Mouse (Mus musculus): ENCODE measurements around the gene Rnf114. TPM values are rescaled to one million over a fixed set of nuclear protein-coding genes. Genes with fewer than 3 reads are reported as not detected.

Gene Rnf114
- polyA plus RNA-seq, 1 experiment from 2014 or later = 111 TPM

DNA sequence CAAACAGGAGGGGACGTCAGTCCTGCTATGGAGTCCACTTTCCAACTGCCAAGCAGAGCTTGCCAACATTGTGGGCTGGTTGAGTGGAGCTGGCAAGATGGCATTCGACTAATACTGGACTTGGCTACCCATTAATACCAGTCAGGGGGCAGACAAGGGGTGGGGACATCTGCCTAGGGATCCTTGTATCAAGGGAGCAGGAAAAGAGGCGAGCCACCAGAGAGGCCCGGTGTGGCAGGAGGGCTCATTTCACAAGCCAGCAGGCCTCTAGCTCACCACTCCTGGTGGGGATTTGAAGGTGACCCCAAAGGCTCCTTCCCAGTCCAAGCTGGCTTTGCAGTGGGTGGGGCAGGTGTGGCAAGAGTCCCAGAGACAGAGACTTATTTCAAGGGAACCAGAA lies 9.8 kb upstream of the Rnf114 start:
- no peak for ATAC-seq (ENCODE audit: low read depth)
- peaks cover 24% of the 10 kb centered on the region for H3K36me3 ChIP-seq (ENCODE audit: control insufficient read depth, insufficient read depth, low read length)
- WGBS = 92% methylated on average over 4 of the region's 4 CpGs
- no peaks in the 10 kb centered on the region for H3K27me3 ChIP-seq (ENCODE audit: control insufficient read depth, insufficient read depth, low read length)
- no peak overlapping the region for H3K27ac ChIP-seq (ENCODE audit: low read depth, low read length)
- H3K4me1 ChIP-seq (ENCODE audit: control insufficient read depth, insufficient read depth, low read length) = no peaks in the 10 kb centered on the region
- no peak overlapping the region for H3K9ac ChIP-seq (replicated peaks; ENCODE audit: low read depth, low read length)
- no peak overlapping the region for H3K4me3 ChIP-seq (ENCODE audit: low read depth, low read length)
- no peak overlapping the region for H3K4me2 ChIP-seq (ENCODE audit: low read depth, low read length)
- no peaks in the 10 kb centered on the region for H3K9me3 ChIP-seq (ENCODE audit: control insufficient read depth, low read length)

GRCm38 (mm10) chr2:167483081-167483826 lies 9.2 kb upstream of the Rnf114 start:
- no peak overlapping the region for H3K9ac ChIP-seq (replicated peaks; ENCODE audit: low read depth, low read length)
- H3K27me3 ChIP-seq (ENCODE audit: control insufficient read depth, insufficient read depth, low read length) = no peaks in the 10 kb centered on the region
- H3K9me3 ChIP-seq (ENCODE audit: control insufficient read depth, low read length) = no peaks in the 10 kb centered on the region
- ATAC-seq (ENCODE audit: low read depth) = no peak
- no peak overlapping the region for H3K27ac ChIP-seq (ENCODE audit: low read depth, low read length)
- H3K4me3 ChIP-seq (ENCODE audit: low read depth, low read length) = no peak overlapping the region
- peaks cover 24% of the 10 kb centered on the region for H3K36me3 ChIP-seq (ENCODE audit: control insufficient read depth, insufficient read depth, low read length)
- no peaks in the 10 kb centered on the region for H3K4me1 ChIP-seq (ENCODE audit: control insufficient read depth, insufficient read depth, low read length)
- no peak overlapping the region for H3K4me2 ChIP-seq (ENCODE audit: low read depth, low read length)
- 92% methylated on average over 27 of the region's 27 CpGs for WGBS

DNA sequence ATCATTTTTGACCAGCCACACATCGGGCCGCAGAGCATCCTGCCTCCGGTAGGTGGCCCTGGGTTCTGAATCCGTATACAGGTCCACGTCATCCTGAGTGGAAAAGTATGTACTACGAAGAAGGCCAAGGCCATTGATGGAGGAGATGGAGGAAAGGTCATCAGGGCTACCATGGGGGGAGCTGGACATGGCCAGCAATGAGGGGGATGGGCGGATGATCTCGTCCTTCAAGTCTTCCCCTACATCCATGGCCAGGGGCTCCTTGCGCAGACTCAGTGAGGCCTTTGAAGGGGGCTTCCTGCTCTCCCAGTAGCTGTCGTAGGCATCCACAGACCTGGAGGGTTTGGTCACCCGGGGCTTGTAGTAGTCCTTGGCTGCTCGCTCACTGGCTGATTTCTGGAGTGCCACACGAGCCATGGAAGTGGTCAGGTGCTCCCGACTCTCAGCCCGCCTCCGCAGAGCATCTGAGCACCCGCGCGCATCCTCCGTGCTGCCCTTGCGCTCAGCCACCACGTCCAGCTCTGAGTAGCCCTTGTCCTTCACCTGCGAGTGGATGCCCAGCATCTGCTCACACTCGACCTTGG lies 8.5 kb upstream of the Rnf114 start:
- ATAC-seq (ENCODE audit: low read depth) = no peak

DNA sequence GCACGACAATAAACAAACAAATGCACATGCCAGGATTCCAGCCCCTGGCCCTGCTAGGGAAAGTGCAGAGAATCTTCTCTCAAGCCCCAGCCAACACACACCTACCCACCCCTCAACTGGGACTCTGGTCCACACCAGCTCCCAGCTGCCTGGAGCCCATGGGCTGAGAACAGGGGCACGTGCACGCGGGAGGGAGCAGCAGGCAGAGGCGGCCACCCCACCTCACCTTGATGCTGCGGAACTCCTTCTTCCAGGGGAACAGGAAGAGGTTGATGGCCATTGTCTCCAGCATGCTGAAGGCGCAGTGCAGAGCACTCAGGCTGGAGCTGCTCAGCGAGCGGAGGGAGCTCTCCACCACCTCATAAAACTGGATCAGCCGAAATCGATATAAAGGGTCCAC lies 7.5 kb upstream of the Rnf114 start:
- Histone ChIP-seq H3K36me3 (ENCODE audit: control insufficient read depth, insufficient read depth, low read length) (peaks cover 24% of the 10 kb centered on the region), H3K27me3 (ENCODE audit: control insufficient read depth, insufficient read depth, low read length) (no peaks in the 10 kb centered on the region), H3K9ac (replicated peaks; ENCODE audit: low read depth, low read length) (no peak overlapping the region), H3K27ac (ENCODE audit: low read depth, low read length) (no peak overlapping the region), H3K4me3 (ENCODE audit: low read depth, low read length) (no peak overlapping the region), H3K9me3 (ENCODE audit: control insufficient read depth, low read length) (no peaks in the 10 kb centered on the region), H3K4me1 (ENCODE audit: control insufficient read depth, insufficient read depth, low read length) (no peaks in the 10 kb centered on the region), H3K4me2 (ENCODE audit: low read depth, low read length) (no peak overlapping the region)
- no peak for ATAC-seq (ENCODE audit: low read depth)
- 91% methylated on average over 11 of the region's 11 CpGs for WGBS

More for the DNA sequence above, 8.5 kb upstream of the Rnf114 start:
- 94% methylated on average over 24 of the region's 24 CpGs for WGBS
- H3K4me3 ChIP-seq (ENCODE audit: low read depth, low read length) = no peak overlapping the region
- no peak overlapping the region for H3K27ac ChIP-seq (ENCODE audit: low read depth, low read length)
- no peaks in the 10 kb centered on the region for H3K9me3 ChIP-seq (ENCODE audit: control insufficient read depth, low read length)
- peaks cover 24% of the 10 kb centered on the region for H3K36me3 ChIP-seq (ENCODE audit: control insufficient read depth, insufficient read depth, low read length)
- no peaks in the 10 kb centered on the region for H3K27me3 ChIP-seq (ENCODE audit: control insufficient read depth, insufficient read depth, low read length)
- H3K4me1 ChIP-seq (ENCODE audit: control insufficient read depth, insufficient read depth, low read length) = no peaks in the 10 kb centered on the region
- H3K9ac ChIP-seq (replicated peaks; ENCODE audit: low read depth, low read length) = no peak overlapping the region
- H3K4me2 ChIP-seq (ENCODE audit: low read depth, low read length) = no peak overlapping the region

GRCm38 (mm10) chr2:167485501-167486377 lies 6.7 kb upstream of the Rnf114 start:
- Histone ChIP-seq H3K4me2 (ENCODE audit: low read depth, low read length) (no peak overlapping the region), H3K27ac (ENCODE audit: low read depth, low read length) (peak overlapping the region; percentile 52)

GRCm38 (mm10) chr2:167486573-167486972 lies 5.9 kb upstream of the Rnf114 start:
- H3K27ac ChIP-seq (ENCODE audit: low read depth, low read length) = no peak overlapping the region
- WGBS = 91% methylated on average over 4 of the region's 4 CpGs

More at GRCm38 (mm10) chr2:167485501-167486377, 6.7 kb upstream of the Rnf114 start:
- 78% methylated on average over 7 of the region's 7 CpGs for WGBS
- Histone ChIP-seq H3K4me1 (ENCODE audit: control insufficient read depth, insufficient read depth, low read length) (no peaks in the 10 kb centered on the region), H3K27me3 (ENCODE audit: control insufficient read depth, insufficient read depth, low read length) (no peaks in the 10 kb centered on the region), H3K9me3 (ENCODE audit: control insufficient read depth, low read length) (no peaks in the 10 kb centered on the region), H3K36me3 (ENCODE audit: control insufficient read depth, insufficient read depth, low read length) (peaks cover 24% of the 10 kb centered on the region), H3K9ac (replicated peaks; ENCODE audit: low read depth, low read length) (no peak overlapping the region), H3K4me3 (ENCODE audit: low read depth, low read length) (no peak overlapping the region)
- ATAC-seq (ENCODE audit: low read depth) = peak; percentile 62; the same call in 1 of the 2 replicates

DNA sequence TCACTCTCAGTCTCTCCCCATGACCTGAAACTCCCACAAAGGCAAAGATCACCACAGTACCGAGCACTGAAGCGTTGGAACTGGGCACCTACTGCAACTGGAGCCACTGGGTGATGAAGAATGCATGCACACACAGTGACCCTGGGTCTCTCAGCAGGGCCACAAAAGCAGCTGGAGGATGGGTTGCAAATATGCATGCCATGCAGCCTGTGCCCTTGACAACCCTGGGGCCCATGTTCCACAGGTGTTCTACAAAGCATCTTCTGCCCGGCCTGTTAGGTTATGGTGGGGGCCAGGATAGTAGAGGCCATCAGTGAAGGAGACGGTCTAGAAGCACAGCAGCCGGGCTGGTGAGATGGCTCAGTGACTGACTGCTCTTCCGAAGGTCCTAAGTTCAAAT lies 4.9 kb upstream of the Rnf114 start:
- H3K9me3 ChIP-seq (ENCODE audit: control insufficient read depth, low read length) = no peaks in the 10 kb centered on the region
- ATAC-seq (ENCODE audit: low read depth) = no peak
- H3K4me1 ChIP-seq (ENCODE audit: control insufficient read depth, insufficient read depth, low read length) = peaks cover 11% of the 10 kb centered on the region
- H3K9ac ChIP-seq (replicated peaks; ENCODE audit: low read depth, low read length) = no peak overlapping the region
- H3K27me3 ChIP-seq (ENCODE audit: control insufficient read depth, insufficient read depth, low read length) = no peaks in the 10 kb centered on the region; the same call in 1 of the 2 replicates
- H3K27ac ChIP-seq (ENCODE audit: low read depth, low read length) = no peak overlapping the region
- 89% methylated on average over 6 of the region's 6 CpGs for WGBS
- H3K4me2 ChIP-seq (ENCODE audit: low read depth, low read length) = no peak overlapping the region
- H3K4me3 ChIP-seq (ENCODE audit: low read depth, low read length) = no peak overlapping the region
- H3K36me3 ChIP-seq (ENCODE audit: control insufficient read depth, insufficient read depth, low read length) = peaks cover 24% of the 10 kb centered on the region

More at GRCm38 (mm10) chr2:167486573-167486972, 5.9 kb upstream of the Rnf114 start:
- peaks cover 7% of the 10 kb centered on the region for H3K4me1 ChIP-seq (ENCODE audit: control insufficient read depth, insufficient read depth, low read length)
- H3K36me3 ChIP-seq (ENCODE audit: control insufficient read depth, insufficient read depth, low read length) = peaks cover 24% of the 10 kb centered on the region
- H3K27me3 ChIP-seq (ENCODE audit: control insufficient read depth, insufficient read depth, low read length) = no peaks in the 10 kb centered on the region
- H3K9ac ChIP-seq (replicated peaks; ENCODE audit: low read depth, low read length) = no peak overlapping the region
- no peak for ATAC-seq (ENCODE audit: low read depth)
- no peaks in the 10 kb centered on the region for H3K9me3 ChIP-seq (ENCODE audit: control insufficient read depth, low read length)
- H3K4me2 ChIP-seq (ENCODE audit: low read depth, low read length) = no peak overlapping the region
- no peak overlapping the region for H3K4me3 ChIP-seq (ENCODE audit: low read depth, low read length)

DNA sequence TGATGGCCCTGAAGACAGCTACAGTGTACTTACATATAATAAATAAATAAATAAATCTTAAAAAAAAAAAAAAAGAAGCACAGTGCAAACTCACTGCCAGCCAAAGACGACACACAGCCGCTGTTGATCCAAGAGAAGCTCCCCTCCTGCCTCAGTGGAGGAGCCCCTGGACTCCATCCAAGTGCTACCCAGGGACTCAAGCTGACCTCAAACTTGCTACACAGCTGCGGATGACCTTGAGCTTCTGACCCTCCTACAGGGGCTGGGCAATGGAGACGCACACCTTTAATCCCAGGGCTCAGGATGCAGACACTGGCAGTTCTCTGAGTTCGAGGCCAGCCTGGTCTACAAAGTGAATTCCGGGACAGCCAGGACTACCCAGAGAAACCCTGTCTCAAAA lies 4.5 kb upstream of the Rnf114 start:
- WGBS = 86% methylated on average over 6 of the region's 6 CpGs
- no peaks in the 10 kb centered on the region; the same call in 1 of the 2 replicates for H3K27me3 ChIP-seq (ENCODE audit: control insufficient read depth, insufficient read depth, low read length)
- no peak for ATAC-seq (ENCODE audit: low read depth)
- H3K27ac ChIP-seq (ENCODE audit: low read depth, low read length) = no peak overlapping the region
- H3K9ac ChIP-seq (replicated peaks; ENCODE audit: low read depth, low read length) = no peak overlapping the region
- peaks cover 22% of the 10 kb centered on the region for H3K36me3 ChIP-seq (ENCODE audit: control insufficient read depth, insufficient read depth, low read length)
- H3K9me3 ChIP-seq (ENCODE audit: control insufficient read depth, low read length) = no peaks in the 10 kb centered on the region
- H3K4me2 ChIP-seq (ENCODE audit: low read depth, low read length) = no peak overlapping the region
- peaks cover 11% of the 10 kb centered on the region for H3K4me1 ChIP-seq (ENCODE audit: control insufficient read depth, insufficient read depth, low read length)
- H3K4me3 ChIP-seq (ENCODE audit: low read depth, low read length) = no peak overlapping the region
